Mouse (Mus musculus) spleen, postnatal 4 days (tissue): ENCODE measurements around the gene Stard10.

Experiments used
- DNase-seq, 2 experiments: peaks; one replicate each; pipeline ENCODE4 v3.0.0; 2022; ENCODE audit warnings: low spot score in 2 of 2

Gene Stard10

DNA sequence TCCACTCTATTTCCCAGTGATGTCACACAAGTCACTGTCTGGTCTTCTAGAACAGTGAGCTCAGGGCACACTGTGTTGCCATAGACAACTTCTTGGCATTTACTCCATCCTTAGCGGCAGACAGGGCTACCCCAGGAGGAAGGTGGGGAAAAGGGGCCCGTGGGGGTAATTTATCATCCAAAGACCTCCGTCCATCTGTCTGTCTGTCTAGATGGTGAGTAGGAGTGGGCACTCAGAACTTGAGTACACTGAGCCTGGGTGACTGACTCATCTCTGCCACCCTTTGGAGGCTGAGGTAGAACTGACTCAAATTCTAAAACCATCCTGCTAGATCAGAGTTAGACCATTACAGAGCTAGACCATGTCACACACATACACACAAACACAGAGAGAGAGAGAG, at the start of gene Stard10:
Gene Stard10 (plus strand): TSS at position 73 of the 400 bp plus-strand sequence.
- DNase-seq = no peak

DNA sequence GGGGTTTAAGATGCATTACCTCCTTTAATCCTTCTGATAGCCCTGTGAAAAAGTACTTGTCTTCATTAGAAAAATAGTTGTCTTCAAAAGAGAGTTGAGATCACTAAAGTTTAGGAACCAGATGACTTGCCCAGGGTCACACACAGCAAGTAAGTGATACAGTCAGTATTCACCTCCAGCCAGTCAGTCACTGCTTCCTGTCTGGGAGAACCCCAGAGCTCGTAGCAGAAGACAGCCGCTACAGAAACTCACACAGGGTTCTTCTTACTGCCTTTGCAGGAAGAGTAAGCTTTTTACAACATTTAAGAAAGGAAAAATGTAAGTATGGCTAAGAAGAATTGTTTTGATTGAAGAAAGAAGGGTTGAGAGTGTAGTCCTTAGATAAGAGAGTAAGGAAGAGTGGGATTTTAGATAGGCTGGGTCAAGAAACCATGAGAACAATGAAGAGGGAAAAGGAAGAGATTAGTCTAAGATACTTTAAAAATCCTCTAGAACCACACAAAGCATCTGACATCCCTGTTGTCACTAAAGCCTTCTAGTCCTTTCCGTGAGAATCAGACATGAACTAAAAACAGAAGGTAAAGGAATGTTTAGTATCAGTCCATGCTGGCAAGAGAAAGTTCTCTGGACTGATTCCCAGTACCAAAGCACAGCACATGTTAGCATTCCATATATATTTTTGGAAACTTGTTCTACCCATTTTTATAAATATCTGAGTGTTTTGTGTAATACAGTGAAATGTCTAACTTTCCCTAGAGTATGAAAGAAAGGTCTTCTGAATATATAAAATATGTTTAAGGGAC, 49.2 kb upstream of the Stard10 start:
- no peak for DNase-seq

GRCm38 (mm10) chr7:101271602-101272001, 45.3 kb upstream of the Stard10 start:
- DNase-seq = no peak

GRCm38 (mm10) chr7:101272466-101273160, 44.3 kb upstream of the Stard10 start:
- DNase-seq = no peak

DNA sequence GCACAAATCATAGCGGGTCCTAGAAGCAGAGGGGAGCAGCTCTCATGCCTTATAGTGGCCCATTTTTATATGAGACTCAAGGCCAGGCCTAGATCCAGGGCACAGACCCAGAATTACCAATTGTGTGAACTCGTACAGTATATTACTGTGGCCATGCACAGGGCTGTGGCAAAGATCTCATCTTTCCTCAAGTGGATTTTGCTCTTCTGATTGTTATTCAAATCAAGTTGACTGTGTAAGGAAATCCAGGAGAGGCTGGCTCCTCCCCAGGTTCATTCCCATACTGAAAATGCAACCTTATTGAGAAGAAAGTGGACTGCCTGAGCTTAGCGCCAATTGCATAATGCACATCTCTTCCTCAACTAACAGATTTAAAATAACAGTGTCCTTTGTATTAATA, 34.2 kb upstream of the Stard10 start:
- no peak for DNase-seq

- no peak for DNase-seq
Observed at GRCm38 (mm10) chr7:101284504-101284903, 32.4 kb upstream of the Stard10 start.

- DNase-seq = peak in 1 of 2 experiments; percentile 15
Observed at GRCm38 (mm10) chr7:101286891-101287290, 30.0 kb upstream of the Stard10 start.

DNA sequence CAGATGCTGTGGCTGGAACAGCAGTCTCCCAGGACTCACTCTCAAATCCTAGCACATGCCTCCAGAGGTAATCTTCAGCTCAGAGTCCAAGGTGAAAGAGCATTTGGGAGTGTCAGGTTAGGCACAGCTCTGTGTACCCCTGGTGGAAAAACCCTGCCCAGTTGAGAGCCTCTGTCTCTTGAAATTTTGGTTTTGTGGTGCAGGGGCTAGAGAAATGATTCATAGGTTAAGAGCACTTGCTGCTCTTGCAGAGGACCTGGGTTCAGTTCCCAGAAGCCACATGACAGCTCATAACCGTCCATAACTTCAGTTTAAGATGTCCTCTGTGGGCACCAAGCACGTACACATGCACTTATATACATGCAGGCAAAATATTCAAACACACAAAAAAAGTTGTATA, 29.1 kb upstream of the Stard10 start:
- peak in 1 of 2 experiments; percentile 41 for DNase-seq

- DNase-seq = peak in 1 of 2 experiments; percentile 34
Observed at GRCm38 (mm10) chr7:101288436-101288835, 28.4 kb upstream of the Stard10 start.

GRCm38 (mm10) chr7:101290401-101290800, 26.5 kb upstream of the Stard10 start:
- no peak for DNase-seq

DNA sequence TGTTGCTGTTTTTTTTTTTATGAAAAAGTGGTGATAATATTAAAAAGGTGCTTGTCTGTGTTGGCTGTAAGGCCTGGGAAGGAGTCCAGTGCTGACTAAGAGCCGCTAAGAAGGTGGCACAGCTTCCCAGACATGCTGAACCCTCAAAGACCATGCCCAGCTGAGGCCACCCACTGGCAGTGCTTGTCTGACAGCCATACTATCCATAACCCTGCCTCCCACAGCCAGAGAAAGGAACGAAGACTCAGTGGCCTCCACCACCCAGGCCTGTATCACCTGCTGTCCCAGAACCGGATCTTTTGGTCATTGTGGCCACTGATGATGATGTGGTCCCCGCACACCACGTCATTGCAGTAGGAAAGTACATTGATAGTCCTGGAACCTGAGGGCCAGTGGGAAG, 25.7 kb upstream of the Stard10 start:
- no peak for DNase-seq

GRCm38 (mm10) chr7:101291641-101292040, 25.2 kb upstream of the Stard10 start:
- DNase-seq = no peak

GRCm38 (mm10) chr7:101292086-101292485, 24.8 kb upstream of the Stard10 start:
- DNase-seq = no peak

GRCm38 (mm10) chr7:101292696-101293095, 24.2 kb upstream of the Stard10 start:
- DNase-seq = no peak

- DNase-seq = no peak
Observed at GRCm38 (mm10) chr7:101293138-101293537, 23.7 kb upstream of the Stard10 start.

GRCm38 (mm10) chr7:101293611-101294010, 23.3 kb upstream of the Stard10 start:
- no peak for DNase-seq

GRCm38 (mm10) chr7:101295438-101295837, 21.4 kb upstream of the Stard10 start:
- no peak for DNase-seq

- peak in 1 of 2 experiments; percentile 48 for DNase-seq
Observed at GRCm38 (mm10) chr7:101296252-101297022, 20.4 kb upstream of the Stard10 start.

GRCm38 (mm10) chr7:101297023-101297405, 19.9 kb upstream of the Stard10 start:
- DNase-seq = no peak

- no peak for DNase-seq
Observed at GRCm38 (mm10) chr7:101298375-101298774, 18.5 kb upstream of the Stard10 start.

- peak in 1 of 2 experiments; percentile 37 for DNase-seq
Observed at GRCm38 (mm10) chr7:101301361-101301880, 15.5 kb upstream of the Stard10 start.

DNA sequence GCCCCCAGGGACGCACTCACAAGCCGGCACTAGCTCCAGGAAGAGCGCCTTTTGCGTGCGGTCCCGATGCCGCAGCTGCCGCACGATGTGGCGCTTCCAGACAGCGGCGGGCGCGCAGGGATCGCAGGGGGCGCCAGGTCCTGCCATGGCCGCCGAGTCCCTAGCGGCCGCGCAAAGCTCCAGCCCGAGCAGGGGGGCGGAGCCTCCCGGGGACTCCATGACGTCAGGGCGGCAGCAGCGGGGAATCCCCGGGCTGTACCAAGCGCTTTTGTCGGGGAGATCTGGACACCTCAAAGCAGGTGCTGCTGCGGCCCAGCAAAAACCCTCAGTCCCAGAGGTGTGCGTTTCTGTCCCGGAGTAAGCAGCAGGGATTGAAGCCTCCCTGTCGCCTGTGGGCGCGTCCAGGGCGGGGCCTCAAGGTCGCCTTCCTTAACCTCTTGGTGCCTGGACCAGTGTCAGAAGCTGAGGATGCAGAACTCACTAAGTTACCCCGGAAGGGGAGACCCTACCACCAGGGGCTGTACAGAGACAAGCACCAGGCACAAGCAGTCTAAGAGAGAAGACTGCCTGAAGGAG, 14.9 kb upstream of the Stard10 start, which contains the start of gene Atg16l2:
Gene Atg16l2 (minus strand): TSS at position 371 of the 576 bp plus-strand sequence.
- DNase-seq = peak; percentile 90 to 94
